In genomic region chr9:43737331-43737730, GRCm38 (mm10) we compare ENCODE assay signal across 11 mouse cellular contexts. TPM values are rescaled to one million over a fixed set of nuclear protein-coding genes. Genes with fewer than 3 reads are reported as not detected.
DNase-seq lines count a peak whose midpoint lies in the region; ATAC-seq and TF ChIP-seq lines count a peak whose summit lies in the region.
"Had no signal": no experiment of that assay in that cellular context is flagged by ENCODE, and none has a peak within 500 bp of the region (broad histone marks: within the 10 kb centered on the region; RNA-seq: fewer than 3 reads in every experiment).

No protein-coding gene starts in this region.

- no peak overlapping the region for H3K4me3 ChIP-seq in forebrain, embryonic 13.5 days
- H3K4me3 ChIP-seq in forebrain, embryonic 15.5 days: no peak overlapping the region
- no peak overlapping the region for H3K4me3 ChIP-seq in ES-Bruce4 (ENCODE audit: low read depth, low read length)
- H3K4me3 ChIP-seq in heart, embryonic 16.5 days (ENCODE audit: low read length): no peak overlapping the region
- H3K4me3 ChIP-seq in lung, postnatal 0 days (ENCODE audit: low read depth, low read length): no peak overlapping the region

- H3K9me3 ChIP-seq in forebrain, embryonic 13.5 days (replicated peaks): no peaks in the 10 kb centered on the region
- H3K9me3 ChIP-seq in forebrain, embryonic 15.5 days: no peaks in the 10 kb centered on the region
- no peaks in the 10 kb centered on the region for H3K9me3 ChIP-seq in ES-Bruce4 (replicated peaks; ENCODE audit: control insufficient read depth, insufficient read depth, low read length, poor library complexity, severe bottlenecking)
- H3K9me3 ChIP-seq in heart, embryonic 16.5 days (replicated peaks; ENCODE audit: control insufficient read depth, low read length): no peaks in the 10 kb centered on the region
- H3K9me3 ChIP-seq in lung, postnatal 0 days (ENCODE audit: low read length): no peaks in the 10 kb centered on the region

- peak; percentile 64 for DNase-seq in lung, postnatal 0 days (ENCODE audit: low spot score)
- DNase-seq in gastrocnemius, postnatal 10 days: no peak
- DNase-seq in thymus, postnatal 4 days: no peak
- DNase-seq in adrenal gland, adult 2 months: no peak
- DNase-seq: adrenal gland, postnatal 10 days; right cerebral cortex, postnatal 14 days had no signal

- no peak for TF ChIP-seq CTCF in ES-Bruce4 (IDR thresholded peaks at IDR 0.05; ENCODE audit: low read depth, low read length)
- no peak for TF ChIP-seq CTCF in lung, postnatal 0 days (IDR thresholded peaks at IDR 0.05)

- ATAC-seq in forebrain, embryonic 13.5 days: no peak
- no peak for ATAC-seq in forebrain, embryonic 15.5 days (replicated peaks)
- ATAC-seq in heart, embryonic 16.5 days (replicated peaks; ENCODE audit: extremely low read depth, insufficient read depth, low FRiP score): no peak; the same call in 1 of the 2 replicates
- peak; percentile 59 for ATAC-seq in lung, postnatal 0 days

- WGBS in forebrain, embryonic 13.5 days: 9% methylated on average over 3 of the region's 3 CpGs
- 5% methylated on average over 3 of the region's 3 CpGs for WGBS in forebrain, embryonic 15.5 days
- WGBS in heart, embryonic 16.5 days: 28% methylated on average over 3 of the region's 3 CpGs
- 4% methylated on average over 3 of the region's 3 CpGs for WGBS in lung, postnatal 0 days

- H3K9ac ChIP-seq in forebrain, embryonic 13.5 days: no peak overlapping the region
- H3K9ac ChIP-seq in forebrain, embryonic 15.5 days (replicated peaks): no peak overlapping the region
- H3K9ac ChIP-seq in ES-Bruce4 (ENCODE audit: low read depth, poor library complexity, severe bottlenecking): peak overlapping the region; percentile 30; the same call in 1 of the 2 replicates
- H3K9ac ChIP-seq in heart, embryonic 16.5 days (ENCODE audit: low read length): no peak overlapping the region
- no peak overlapping the region for H3K9ac ChIP-seq in lung, postnatal 0 days (replicated peaks; ENCODE audit: low read depth)

- no peak overlapping the region for H3K27ac ChIP-seq in forebrain, embryonic 13.5 days
- no peak overlapping the region for H3K27ac ChIP-seq in forebrain, embryonic 15.5 days (replicated peaks)
- H3K27ac ChIP-seq in ES-Bruce4 (ENCODE audit: insufficient read depth, low read length): peak overlapping the region; percentile 87
- peak overlapping the region; percentile 14; the same call in 1 of the 2 replicates for H3K27ac ChIP-seq in heart, embryonic 16.5 days (ENCODE audit: low read length)
- H3K27ac ChIP-seq in lung, postnatal 0 days (ENCODE audit: low read length): peak overlapping the region; percentile 65
- H3K27ac ChIP-seq: macrophage had no signal

- peaks cover 23% of the 10 kb centered on the region for H3K4me1 ChIP-seq in forebrain, embryonic 13.5 days
- peaks cover 17% of the 10 kb centered on the region for H3K4me1 ChIP-seq in forebrain, embryonic 15.5 days
- H3K4me1 ChIP-seq in ES-Bruce4 (ENCODE audit: control insufficient read depth, insufficient read depth, low read length): peaks cover 5% of the 10 kb centered on the region
- peaks cover 7% of the 10 kb centered on the region for H3K4me1 ChIP-seq in heart, embryonic 16.5 days (ENCODE audit: control insufficient read depth, insufficient read depth, low read length)
- H3K4me1 ChIP-seq in lung, postnatal 0 days (ENCODE audit: insufficient read depth, low read depth, low read length): peaks cover 7% of the 10 kb centered on the region; the same call in 1 of the 2 replicates

- no peak for TF ChIP-seq POLR2A in ES-Bruce4 (IDR thresholded peaks at IDR 0.05; ENCODE audit: insufficient read depth, low read length)

- 0 out of 2 replicates have a peak, but pooled peaks cover 4% of the 10 kb centered on the region for H3K27me3 ChIP-seq in forebrain, embryonic 13.5 days
- no peaks in the 10 kb centered on the region for H3K27me3 ChIP-seq in forebrain, embryonic 15.5 days
- no peaks in the 10 kb centered on the region for H3K27me3 ChIP-seq in ES-Bruce4 (ENCODE audit: control insufficient read depth, insufficient read depth, low read length, poor library complexity, severe bottlenecking)
- H3K27me3 ChIP-seq in heart, embryonic 16.5 days (ENCODE audit: control insufficient read depth, insufficient read depth, low read length): peaks cover 7% of the 10 kb centered on the region
- no peaks in the 10 kb centered on the region for H3K27me3 ChIP-seq in lung, postnatal 0 days (replicated peaks; ENCODE audit: insufficient read depth, low read length)

- no peaks in the 10 kb centered on the region for H3K36me3 ChIP-seq in forebrain, embryonic 13.5 days (ENCODE audit: poor library complexity, severe bottlenecking)
- no peaks in the 10 kb centered on the region for H3K36me3 ChIP-seq in forebrain, embryonic 15.5 days
- H3K36me3 ChIP-seq in ES-Bruce4 (ENCODE audit: control insufficient read depth, insufficient read depth, low read length, poor library complexity, severe bottlenecking): no peaks in the 10 kb centered on the region
- H3K36me3 ChIP-seq in heart, embryonic 16.5 days (ENCODE audit: control insufficient read depth, insufficient read depth): no peaks in the 10 kb centered on the region
- H3K36me3 ChIP-seq in lung, postnatal 0 days (ENCODE audit: insufficient read depth, low read length): no peaks in the 10 kb centered on the region

- peak overlapping the region; percentile 43; the same call in 1 of the 2 replicates for H3K4me2 ChIP-seq in forebrain, embryonic 13.5 days
- H3K4me2 ChIP-seq in forebrain, embryonic 15.5 days (replicated peaks): no peak overlapping the region
- no peak overlapping the region; the same call in 1 of the 2 replicates for H3K4me2 ChIP-seq in heart, embryonic 16.5 days (ENCODE audit: low read depth, low read length)
- H3K4me2 ChIP-seq in lung, postnatal 0 days (replicated peaks; ENCODE audit: low read depth, low read length): peak overlapping the region; percentile 22; the same call in 1 of the 2 replicates

- TF ChIP-seq EP300 in ES-Bruce4 (IDR thresholded peaks at IDR 0.05; ENCODE audit: insufficient read depth, low read depth, low read length): no peak
- no peak for TF ChIP-seq EP300 in lung, postnatal 0 days (IDR thresholded peaks at IDR 0.05)

RNA-seq across cellular contexts. Expression of gene Nectin1, which starts 6.5 kb away (rescaled TPM):
- polyA plus RNA-seq in forebrain, embryonic 13.5 days (2015; fragmentation: Nextera tagmentation; extraction: Ambion mirVana): 8.8 and 10.0 TPM in 2 replicates
- 10.1 and 10.2 TPM in 2 replicates for polyA plus RNA-seq in forebrain, embryonic 15.5 days (2015; fragmentation: Nextera tagmentation; extraction: Ambion mirVana)
- polyA plus RNA-seq in ES-Bruce4 (2011; ENCODE audit: insufficient read depth, insufficient read length, low read depth, missing spikeins): 10.3 and 13.1 TPM in 2 replicates
- polyA plus RNA-seq in heart, embryonic 16.5 days (2015; fragmentation: Nextera tagmentation; extraction: Ambion mirVana): 1.7 and 2.0 TPM in 2 replicates
- 8.2 and 10.2 TPM in 2 replicates for polyA plus RNA-seq in lung, postnatal 0 days (2015; fragmentation: Nextera tagmentation; extraction: Ambion mirVana)
- 1 to 10 TPM; 7.7 to 9.7 TPM for total RNA-seq in gastrocnemius, postnatal 10 days (2021)
- 10 to 100 TPM; 24.4 to 50.2 TPM for total RNA-seq in adrenal gland, adult 2 months (2021)
- polyA plus RNA-seq in adrenal gland, adult 2 months (2012; rRNA removed): 27.7 and 29.3 TPM in 2 replicates

Comparison
In these comparisons a context has a peak if more than half of its experiments do, and no peak if none do; other contexts are left out.
1. H3K4me2 ChIP-seq: peak in forebrain, embryonic 13.5 days (single experiment) and lung, postnatal 0 days (single experiment); none in forebrain, embryonic 15.5 days (single experiment) and heart, embryonic 16.5 days (single experiment).
2. H3K27ac ChIP-seq: peak in ES-Bruce4 (single experiment), heart, embryonic 16.5 days (single experiment) and lung, postnatal 0 days (single experiment); none in forebrain, embryonic 13.5 days (single experiment) and forebrain, embryonic 15.5 days (single experiment).